1 mouse cellular context compared by ENCODE assay signal in the genomic region with DNA sequence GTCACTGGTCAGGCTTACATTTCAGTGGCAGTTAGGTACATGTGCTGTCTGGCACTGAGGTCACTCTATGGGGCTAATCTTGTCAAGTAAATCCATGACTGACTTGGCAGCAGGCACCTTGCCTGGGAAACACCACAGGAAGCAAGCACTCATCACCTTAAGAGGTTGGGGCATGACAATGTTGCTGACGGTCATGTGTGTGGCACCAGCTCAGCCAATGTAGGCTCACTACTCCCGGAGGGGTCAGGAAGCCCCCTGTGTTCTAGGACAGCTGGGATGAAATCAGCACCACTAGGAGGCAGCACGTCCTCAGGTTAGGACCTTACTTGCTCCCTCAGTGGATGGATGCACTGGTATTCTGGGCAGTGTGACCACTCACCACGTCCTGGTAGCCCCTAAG.
TF ChIP-seq lines count a peak whose summit lies in the region.

No protein-coding gene starts in this region.

TF ChIP-seq in MEL, 35 proteins besides CTCF, POLR2A, EP300 and RAD21 (continued from another document):
- no peak for TF ChIP-seq UBTF (IDR thresholded peaks at IDR 0.05; ENCODE audit: borderline replicate concordance, insufficient read depth, low read depth, low read length)
- TF ChIP-seq NELFE (IDR thresholded peaks at IDR 0.05; ENCODE audit: low read depth, low read length): no peak
- peak; percentile 13; the same call in 1 of the 2 replicates for TF ChIP-seq ZC3H11A (IDR thresholded peaks at IDR 0.05; ENCODE audit: low read depth, low read length)
- no peak for TF ChIP-seq NRF1 (IDR thresholded peaks at IDR 0.05; ENCODE audit: insufficient read depth, low read depth, low read length, poor library complexity, severe bottlenecking)
- TF ChIP-seq MAFK (IDR thresholded peaks at IDR 0.05; ENCODE audit: borderline replicate concordance, low read depth, low read length): no peak
- no peak for TF ChIP-seq USF1 (IDR thresholded peaks at IDR 0.05; ENCODE audit: low read depth, low read length)
- no peak for TF ChIP-seq ELF1 (IDR thresholded peaks at IDR 0.05; ENCODE audit: low read depth, low read length)
